Mouse (Mus musculus) hindbrain, embryonic 12.5 days (tissue): ENCODE data around the gene Cacng6. TPM values are rescaled to one million over a fixed set of nuclear protein-coding genes. Genes with fewer than 3 reads are reported as not detected.
A peak's percentile ranks its signal among the peaks of the same experiment; 100 is the strongest.

Experiments
- ATAC-seq: fragments of 200-750 bp; cut with Nextera tagmentation; 2 replicates; pipeline ENCODE4 v1.8.0; 2017; ENCODE audit warnings: moderate TSS enrichment; ENCODE audit not compliant: low FRiP score
- H3K27ac ChIP-seq: fragments of 300-500 bp; sonication (generic); 2 replicates; pipeline ENCODE4 v1.5.1; 2016; ENCODE audit warnings: mild to moderate bottlenecking
- H3K27me3 ChIP-seq: fragments of 300-500 bp; sonication (generic); 2 replicates; pipeline ENCODE4 v1.6.1; 2016; ENCODE audit warnings: mild to moderate bottlenecking
- H3K36me3 ChIP-seq: fragments of 300-500 bp; sonication (generic); 2 replicates; pipeline ENCODE4 v1.6.1; 2016; ENCODE audit warnings: mild to moderate bottlenecking
- H3K4me1 ChIP-seq: fragments of 300-500 bp; sonication (generic); 2 replicates; pipeline ENCODE4 v1.6.1; 2016
- H3K4me2 ChIP-seq: fragments of 300-500 bp; sonication (generic); replicated peaks from 2 replicates; pipeline ENCODE4 v1.6.1; 2016; ENCODE audit warnings: mild to moderate bottlenecking
- H3K4me3 ChIP-seq: fragments of 300-500 bp; sonication (generic); 2 replicates; pipeline ENCODE4 v1.5.1; 2016; ENCODE audit warnings: mild to moderate bottlenecking
- H3K9ac ChIP-seq: fragments of 300-500 bp; sonication (generic); 2 replicates; pipeline ENCODE4 v1.6.1; 2016; ENCODE audit warnings: mild to moderate bottlenecking, moderate library complexity
- H3K9me3 ChIP-seq: fragments of 300-500 bp; sonication (generic); replicated peaks from 2 replicates; pipeline ENCODE4 v1.6.1; 2016; ENCODE audit warnings: mild to moderate bottlenecking
- WGBS: fragments of 180-500 bp; shearing (Covaris S2); methylation state at CpG from one replicate; pipeline ENCODE4 v1.1.7; 2016; 5-methylcytosine and 5-hydroxymethylcytosine counted together
- polyA plus RNA-seq: library from polyadenylated mRNA; unstranded; fragments of >200 nt; fragmentation: Nextera tagmentation; extraction: Ambion mirVana; gene quantifications from 2 replicates; pipeline ENCODE4 v1.2.1, GENCODE M21; 2016

Cacng6 gene
- polyA plus RNA-seq, result 0.27 and 1.4 TPM in 2 replicates

DNA sequence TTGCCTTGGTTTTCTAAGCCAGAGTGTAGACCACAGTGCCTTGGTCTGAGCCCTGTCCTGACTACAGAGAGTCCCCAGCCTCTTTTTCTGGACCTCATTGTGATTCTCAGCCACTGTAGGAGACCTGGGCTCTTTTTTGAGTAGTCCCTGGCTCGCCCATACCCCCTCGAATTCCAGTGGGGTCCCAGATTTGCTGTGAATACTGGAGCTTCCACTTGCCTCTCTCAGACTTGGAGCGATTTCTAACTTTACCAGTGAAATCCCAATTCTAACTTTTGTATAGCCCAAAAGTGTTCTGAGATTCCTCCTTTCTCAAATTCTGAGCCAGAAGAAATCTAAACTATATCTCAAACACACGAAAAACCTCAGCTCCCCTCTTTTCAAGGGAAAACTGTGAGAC is at the start of gene Cacng6:
Gene Cacng6 (plus strand): TSS at position 301 of the 400 bp plus-strand sequence.
- no peak within 1 kb of the TSS for H3K27ac ChIP-seq
- no peak for ATAC-seq
- WGBS, result 27% methylated on average over 4 of the region's 4 CpGs

DNA sequence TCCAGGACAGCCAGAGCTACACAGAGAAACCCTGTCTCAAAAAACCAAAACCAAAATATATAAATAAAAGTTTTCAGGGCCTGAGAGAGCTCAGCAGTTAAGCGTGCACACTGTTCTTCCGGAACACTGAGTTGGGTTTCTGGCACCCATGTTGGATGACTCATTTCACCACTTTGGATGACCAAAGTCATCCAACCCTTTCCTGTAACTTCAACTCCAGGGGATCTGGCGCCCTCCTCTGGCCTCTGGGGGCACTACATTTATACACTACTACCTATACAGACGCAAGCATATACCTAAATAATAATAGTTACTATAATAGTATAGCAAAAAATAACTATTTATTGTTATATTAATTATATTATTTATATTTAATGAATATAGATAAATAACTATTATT is 47.2 kb upstream of the Cacng6 start:
- Histone ChIP-seq H3K4me1 (no peaks in the 10 kb centered on the region), H3K27me3 (no peaks in the 10 kb centered on the region), H3K4me2 (no peak overlapping the region), H3K36me3 (no peaks in the 10 kb centered on the region), H3K9ac (no peak overlapping the region), H3K27ac (no peak overlapping the region), H3K9me3 (no peaks in the 10 kb centered on the region), H3K4me3 (no peak overlapping the region)
- 47% methylated on average over 4 of the region's 4 CpGs for WGBS
- no peak for ATAC-seq

More for the DNA sequence above, at the start of gene Cacng6:
- Histone ChIP-seq H3K4me3 (peak within 1 kb of the TSS; percentile 16), H3K36me3 (no peaks in the 10 kb centered on the region), H3K4me2 (peak within 1 kb of the TSS; percentile 48), H3K9ac (peak within 1 kb of the TSS; percentile 45; the same call in 1 of the 2 replicates), H3K27me3 (peaks cover 62% of the 10 kb centered on the region), H3K4me1 (peaks cover 7% of the 10 kb centered on the region), H3K9me3 (no peaks in the 10 kb centered on the region)

DNA sequence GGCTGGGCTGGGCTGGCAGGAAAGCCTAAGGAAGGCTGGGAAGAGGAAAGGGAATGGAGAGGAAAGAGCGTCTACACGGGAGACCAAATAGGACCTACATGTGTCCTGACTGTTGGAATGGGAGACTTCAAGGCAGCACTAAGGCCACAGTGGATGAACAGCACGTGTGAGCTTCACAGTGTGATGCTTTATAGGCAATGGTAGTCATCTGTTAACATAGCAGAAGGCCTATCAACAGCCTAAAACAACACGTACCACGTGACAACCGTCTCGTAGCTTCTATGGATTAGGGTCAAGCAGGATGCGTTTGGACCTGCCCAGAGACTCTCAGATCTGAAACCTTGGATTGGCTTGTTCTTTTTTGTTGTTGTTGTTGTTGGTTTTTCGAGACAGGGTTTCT is 41.9 kb upstream of the Cacng6 start:
- Histone ChIP-seq H3K4me2 (no peak overlapping the region), H3K4me1 (no peaks in the 10 kb centered on the region), H3K4me3 (no peak overlapping the region), H3K27me3 (no peaks in the 10 kb centered on the region), H3K27ac (no peak overlapping the region), H3K9me3 (no peaks in the 10 kb centered on the region), H3K36me3 (no peaks in the 10 kb centered on the region), H3K9ac (no peak overlapping the region)
- no peak for ATAC-seq
- 85% methylated on average over 9 of the region's 9 CpGs for WGBS

- H3K4me3 ChIP-seq, result no peak overlapping the region
- H3K36me3 ChIP-seq, result no peaks in the 10 kb centered on the region
- H3K4me2 ChIP-seq, result no peak overlapping the region
- no peak overlapping the region for H3K27ac ChIP-seq
- 0 out of 2 replicates have a peak, but pooled peaks cover 2% of the 10 kb centered on the region for H3K4me1 ChIP-seq
- 83% methylated on average over 5 of the region's 5 CpGs for WGBS
- ATAC-seq, result no peak
- H3K9ac ChIP-seq, result no peak overlapping the region
- H3K9me3 ChIP-seq, result no peaks in the 10 kb centered on the region
- no peaks in the 10 kb centered on the region for H3K27me3 ChIP-seq
Measured at GRCm38 (mm10) chr7:3384807-3385319, 39.1 kb upstream of the Cacng6 start.

- no peaks in the 10 kb centered on the region for H3K36me3 ChIP-seq
- WGBS, result 87% methylated on average over 6 of the region's 6 CpGs
- no peak overlapping the region for H3K27ac ChIP-seq
- H3K4me3 ChIP-seq, result no peak overlapping the region
- H3K9ac ChIP-seq, result no peak overlapping the region
- peaks cover 4% of the 10 kb centered on the region; the same call in 1 of the 2 replicates for H3K4me1 ChIP-seq
- no peak overlapping the region for H3K4me2 ChIP-seq
- ATAC-seq, result no peak
- H3K27me3 ChIP-seq, result no peaks in the 10 kb centered on the region
- no peaks in the 10 kb centered on the region for H3K9me3 ChIP-seq
Measured at GRCm38 (mm10) chr7:3386036-3386730, 37.8 kb upstream of the Cacng6 start.

GRCm38 (mm10) chr7:3387761-3388160 is 36.2 kb upstream of the Cacng6 start:
- WGBS, result 86% methylated on average over 18 of the region's 18 CpGs
- no peak for ATAC-seq
- no peaks in the 10 kb centered on the region for H3K9me3 ChIP-seq

DNA sequence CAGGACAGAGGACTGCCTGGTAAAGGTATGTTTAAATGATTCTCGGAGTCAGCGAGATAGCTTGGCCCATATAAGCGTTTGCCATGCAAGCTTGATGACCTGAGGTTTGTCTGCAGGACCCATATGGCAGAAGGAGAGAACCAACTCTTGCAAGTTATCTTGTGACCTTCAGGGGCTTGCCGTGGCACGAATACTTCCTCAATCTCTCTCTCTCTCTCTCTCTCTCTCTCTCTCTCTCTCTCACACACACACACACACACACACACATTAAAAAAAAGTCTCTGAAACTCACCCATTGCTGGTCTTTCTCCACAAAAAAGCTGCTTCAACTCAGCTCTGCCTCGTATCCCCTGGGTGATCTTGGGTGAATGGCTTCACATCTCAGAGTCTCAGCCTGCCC is 35.1 kb upstream of the Cacng6 start:
- Histone ChIP-seq H3K27me3 (no peaks in the 10 kb centered on the region), H3K36me3 (peaks cover 1% of the 10 kb centered on the region; the same call in 1 of the 2 replicates), H3K4me2 (0 out of 2 replicates have a peak overlapping the region, but pooled peaks have one; percentile 6), H3K27ac (no peak overlapping the region), H3K4me1 (peaks cover 25% of the 10 kb centered on the region), H3K4me3 (no peak overlapping the region), H3K9me3 (no peaks in the 10 kb centered on the region), H3K9ac (no peak overlapping the region)
- no peak for ATAC-seq
- 73% methylated on average over 6 of the region's 6 CpGs for WGBS

More at GRCm38 (mm10) chr7:3387761-3388160, 36.2 kb upstream of the Cacng6 start:
- Histone ChIP-seq H3K27me3 (no peaks in the 10 kb centered on the region), H3K27ac (no peak overlapping the region), H3K4me3 (no peak overlapping the region), H3K9ac (no peak overlapping the region), H3K4me2 (no peak overlapping the region), H3K4me1 (peaks cover 20% of the 10 kb centered on the region), H3K36me3 (no peaks in the 10 kb centered on the region)

DNA sequence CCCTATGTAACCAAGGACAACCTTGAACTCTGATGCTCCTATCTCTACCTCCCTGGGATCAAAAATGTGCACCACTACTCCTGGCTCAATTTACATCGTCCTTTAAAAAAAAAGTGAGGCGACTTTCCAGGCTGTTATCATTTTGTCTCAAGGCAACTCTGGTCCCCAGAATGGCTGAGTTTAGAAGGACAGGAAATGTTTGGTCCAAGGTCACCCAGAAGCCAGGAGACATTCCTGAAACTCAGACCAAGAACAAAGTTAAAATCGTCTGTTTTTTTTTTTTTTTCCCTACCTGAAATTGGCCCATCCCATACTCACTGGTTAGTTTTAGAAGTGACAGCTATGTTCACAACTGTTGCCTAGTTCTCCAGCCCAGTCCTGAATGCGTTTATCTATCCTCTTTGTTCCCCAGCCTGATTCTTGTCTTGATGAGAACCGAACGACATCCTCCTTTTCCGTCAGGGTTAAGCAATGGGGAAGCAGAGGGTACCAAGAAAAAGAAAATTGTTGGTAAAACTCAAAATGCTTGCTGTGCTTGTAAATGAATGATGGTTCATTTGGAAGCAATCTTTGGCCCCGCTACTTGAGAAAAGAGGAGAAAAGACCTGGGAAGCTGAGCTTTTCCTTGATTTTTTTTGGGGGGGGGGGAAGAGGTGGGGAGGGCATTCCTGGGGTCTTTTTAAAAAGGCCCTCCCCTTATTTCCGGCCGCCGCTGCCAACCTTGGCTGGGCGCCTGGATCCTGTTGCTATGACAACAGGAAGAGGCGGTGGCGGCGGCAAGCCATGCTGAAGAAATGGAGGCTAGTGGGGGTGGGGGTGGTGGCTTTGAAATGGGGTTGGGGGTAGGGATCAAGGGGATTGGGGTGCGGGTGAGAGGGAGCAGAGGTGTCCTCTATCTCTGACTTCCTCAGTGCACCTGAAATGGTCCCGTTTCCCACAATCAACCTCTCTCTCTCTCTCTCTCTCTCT is 34.3 kb upstream of the Cacng6 start:
- peak overlapping the region; percentile 74 for H3K4me2 ChIP-seq
- H3K9ac ChIP-seq, result peak overlapping the region; percentile 67
- H3K27ac ChIP-seq, result no peak overlapping the region
- H3K27me3 ChIP-seq, result no peaks in the 10 kb centered on the region
- H3K36me3 ChIP-seq, result peaks cover 10% of the 10 kb centered on the region
- WGBS, result 4% methylated on average over 15 of the region's 17 CpGs
- H3K9me3 ChIP-seq, result peaks cover 7% of the 10 kb centered on the region; the same call in 1 of the 2 replicates
- H3K4me3 ChIP-seq, result peak overlapping the region; percentile 45
- ATAC-seq, result peak; percentile 59
- peaks cover 25% of the 10 kb centered on the region for H3K4me1 ChIP-seq

- Histone ChIP-seq H3K4me1 (peaks cover 25% of the 10 kb centered on the region), H3K27ac (peak within 1 kb of the TSS; percentile 48)
Measured at GRCm38 (mm10) chr7:3390413-3391080, 33.4 kb upstream of the Cacng6 start, which contains the start of gene Cacng8. Gene Cacng8, plus strand, starts transcription at chr7:3390683.

GRCm38 (mm10) chr7:3391081-3391451 is 32.9 kb upstream of the Cacng6 start:
- Histone ChIP-seq H3K9me3 (peaks cover 7% of the 10 kb centered on the region; the same call in 1 of the 2 replicates), H3K9ac (peak overlapping the region; percentile 67), H3K36me3 (peaks cover 14% of the 10 kb centered on the region), H3K4me3 (peak overlapping the region; percentile 45), H3K4me1 (peaks cover 25% of the 10 kb centered on the region), H3K27ac (peak overlapping the region; percentile 23; the same call in 1 of the 2 replicates), H3K4me2 (peak overlapping the region; percentile 74), H3K27me3 (no peaks in the 10 kb centered on the region)
- WGBS, result 4% methylated on average over 12 of the region's 12 CpGs
- peak; percentile 27; the same call in 1 of the 2 replicates for ATAC-seq

More at GRCm38 (mm10) chr7:3390413-3391080, 33.4 kb upstream of the Cacng6 start, which contains the start of gene Cacng8:
- Histone ChIP-seq H3K9me3 (peaks cover 7% of the 10 kb centered on the region; the same call in 1 of the 2 replicates), H3K4me3 (peak within 1 kb of the TSS; percentile 45), H3K36me3 (peaks cover 14% of the 10 kb centered on the region), H3K27me3 (no peaks in the 10 kb centered on the region), H3K4me2 (peak within 1 kb of the TSS; percentile 74), H3K9ac (peak within 1 kb of the TSS; percentile 67)
- peak; percentile 33 for ATAC-seq
- 0% methylated on average over 7 of the region's 7 CpGs for WGBS

DNA sequence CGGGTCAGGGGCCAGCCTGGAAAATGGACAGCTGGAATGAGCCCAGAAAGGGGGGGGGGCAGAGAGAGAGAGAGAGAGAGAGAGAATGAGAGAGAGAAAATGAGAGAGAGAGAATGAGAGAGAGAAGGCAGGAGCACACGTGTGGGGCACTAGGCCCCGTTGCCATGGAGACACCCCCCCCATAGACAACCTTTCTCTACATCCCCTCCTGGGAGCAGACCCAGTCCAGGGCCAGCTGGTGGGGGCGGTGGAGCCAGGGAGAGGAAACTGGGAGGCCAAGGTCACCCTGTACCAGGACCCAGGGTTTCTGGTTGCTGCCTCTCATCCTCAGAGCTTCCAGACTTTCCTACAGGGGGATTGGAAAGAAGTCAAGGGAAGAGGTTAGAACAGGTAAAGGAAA is 32.2 kb upstream of the Cacng6 start:
- Histone ChIP-seq H3K27me3 (no peaks in the 10 kb centered on the region), H3K27ac (no peak overlapping the region), H3K9me3 (peaks cover 7% of the 10 kb centered on the region; the same call in 1 of the 2 replicates), H3K4me1 (peaks cover 25% of the 10 kb centered on the region), H3K36me3 (peaks cover 14% of the 10 kb centered on the region), H3K4me3 (peak overlapping the region; percentile 45), H3K4me2 (peak overlapping the region; percentile 74), H3K9ac (peak overlapping the region; percentile 42; the same call in 1 of the 2 replicates)
- peak; percentile 33 for ATAC-seq
- 13% methylated on average over 4 of the region's 4 CpGs for WGBS
